Mouse (Mus musculus) spleen, adult 2 months (tissue): ENCODE results near the gene Brinp3.

Experiments
- CTCF ChIP-seq: fragments of 200-500 bp; IDR thresholded peaks from 2 replicates; pipeline ENCODE4 v1.5.1; 2011; ENCODE audit warnings: mild to moderate bottlenecking, inconsistent platforms; ENCODE audit not compliant: insufficient read depth, insufficient read length, insufficient replicate concordance; ENCODE audit errors: extremely low read depth
- POLR2A ChIP-seq: fragments of 200-500 bp; IDR thresholded peaks from 2 replicates; pipeline ENCODE4 v1.6.1; 2011; ENCODE audit warnings: low read depth, low read length, inconsistent platforms

- no peak for TF ChIP-seq CTCF
- no peak for TF ChIP-seq POLR2A
Measured at GRCm38 (mm10) chr1:146632895-146633294, 138.3 kb downstream of the Brinp3 start.
